Mouse (Mus musculus) heart, embryonic 13.5 days (tissue): Measurements from ENCODE around the gene Glod4. TPM values are rescaled to one million over a fixed set of nuclear protein-coding genes. Genes with fewer than 3 reads are reported as not detected.

Source experiments
- polyA plus RNA-seq: library from polyadenylated mRNA; unstranded; fragments of >200 nt; fragmentation: Nextera tagmentation; extraction: Ambion mirVana; gene quantifications from 2 replicates; pipeline ENCODE4 v1.2.1, GENCODE M21; 2015

The Glod4 gene
- polyA plus RNA-seq, 1 experiment from 2014 or later, result 114 TPM

Other genes with a start within 250 kb of the Glod4 start
- gene 1700016K19Rik, start 243.8 kb downstream of the Glod4 start, polyA plus RNA-seq, result not detected in 2 replicates
- gene Rflnb, start 215.9 kb downstream of the Glod4 start, polyA plus RNA-seq, result 9.5 and 10.7 TPM in 2 replicates
- 28.4 and 31.8 TPM in 2 replicates for gene Vps53, start 64.1 kb downstream of the Glod4 start, polyA plus RNA-seq
- gene Fam57a, start 64.1 kb downstream of the Glod4 start, polyA plus RNA-seq, result 22.8 and 26.9 TPM in 2 replicates
- gene Dbil5, start 26.1 kb downstream of the Glod4 start, polyA plus RNA-seq, result 0.91 and 1.5 TPM in 2 replicates
- gene Gemin4, start 26.1 kb downstream of the Glod4 start, polyA plus RNA-seq, result 20.0 and 23.9 TPM in 2 replicates
- gene Mrm3, start within 50 bp of the Glod4 start, polyA plus RNA-seq, result 21.1 and 24.2 TPM in 2 replicates
- gene Nxn, start 155.4 kb upstream of the Glod4 start, polyA plus RNA-seq, result 23.2 and 23.6 TPM in 2 replicates
- 78.6 and 92.4 TPM in 2 replicates for gene Timm22, start 163.2 kb upstream of the Glod4 start, polyA plus RNA-seq